8 mouse cellular contexts compared by ENCODE assay signal in genomic region chr16:16201991-16202390, GRCm38 (mm10). TPM values are rescaled to one million over a fixed set of nuclear protein-coding genes. Genes with fewer than 3 reads are reported as not detected.
DNase-seq lines count a peak whose midpoint lies in the region; ATAC-seq and TF ChIP-seq lines count a peak whose summit lies in the region.
"Not testable (repeated sequence)": the region's sequence is repeated elsewhere in the genome, so short reads cannot be mapped to it uniquely, and the experiment has no call there.

No protein-coding gene starts in this region.

- TF ChIP-seq EP300 in liver, postnatal 0 days (IDR thresholded peaks at IDR 0.05; ENCODE audit: low read depth) = not testable (repeated sequence)

- not testable (repeated sequence) for H3K4me2 ChIP-seq in forebrain, embryonic 15.5 days (replicated peaks); hindbrain, embryonic 15.5 days; liver, postnatal 0 days (ENCODE audit: low read depth, low read length); midbrain, postnatal 0 days (ENCODE audit: low read depth, low read length, poor library complexity, severe bottlenecking)

- not testable (repeated sequence) for H3K9ac ChIP-seq in forebrain, embryonic 15.5 days (replicated peaks); hindbrain, embryonic 15.5 days; liver, postnatal 0 days (replicated peaks); midbrain, postnatal 0 days (replicated peaks; ENCODE audit: low read length, poor library complexity, severe bottlenecking)

- TF ChIP-seq CTCF in liver, postnatal 0 days (IDR thresholded peaks at IDR 0.05; ENCODE audit: low read depth) = peak; percentile 76
- peak; percentile 73 for TF ChIP-seq CTCF in midbrain, postnatal 0 days (IDR thresholded peaks at IDR 0.05)

- WGBS in forebrain, embryonic 15.5 days = 39% methylated on average over 8 of the region's 8 CpGs
- 44% methylated on average over 8 of the region's 8 CpGs for WGBS in hindbrain, embryonic 15.5 days
- 39% methylated on average over 8 of the region's 8 CpGs for WGBS in liver, postnatal 0 days (ENCODE audit: insufficient replicate concordance)
- WGBS in midbrain, postnatal 0 days = 46% methylated on average over 8 of the region's 8 CpGs

- H3K4me3 ChIP-seq in forebrain, embryonic 15.5 days; hindbrain, embryonic 15.5 days; liver, postnatal 0 days (ENCODE audit: low read depth, low read length); midbrain, postnatal 0 days (ENCODE audit: low read depth, low read length): not testable (repeated sequence)

- H3K9me3 ChIP-seq in forebrain, embryonic 15.5 days; hindbrain, embryonic 15.5 days; liver, postnatal 0 days (ENCODE audit: low read length); midbrain, postnatal 0 days (ENCODE audit: low read length): not testable (repeated sequence)

- peak; percentile 48 for ATAC-seq in forebrain, embryonic 15.5 days (replicated peaks)
- 0 out of 2 replicates have a peak, but pooled peaks have one; percentile 61 for ATAC-seq in hindbrain, embryonic 15.5 days (ENCODE audit: low FRiP score, low read depth)
- peak; percentile 56 for ATAC-seq in liver, postnatal 0 days
- peak; percentile 65; the same call in 1 of the 2 replicates for ATAC-seq in midbrain, postnatal 0 days (ENCODE audit: low FRiP score)

- H3K27ac ChIP-seq in forebrain, embryonic 15.5 days (replicated peaks); hindbrain, embryonic 15.5 days (replicated peaks); liver, postnatal 0 days (ENCODE audit: low read depth); midbrain, postnatal 0 days (ENCODE audit: low read depth, low read length): not testable (repeated sequence)

- H3K4me1 ChIP-seq in forebrain, embryonic 15.5 days; hindbrain, embryonic 15.5 days (replicated peaks); liver, postnatal 0 days (ENCODE audit: insufficient read depth); midbrain, postnatal 0 days (ENCODE audit: insufficient read depth, low read length): not testable (repeated sequence)

- not testable (repeated sequence) for H3K27me3 ChIP-seq in forebrain, embryonic 15.5 days; hindbrain, embryonic 15.5 days; liver, postnatal 0 days (ENCODE audit: insufficient read depth, low read length); midbrain, postnatal 0 days (ENCODE audit: insufficient read depth, low read length)

- not testable (repeated sequence) for H3K36me3 ChIP-seq in forebrain, embryonic 15.5 days; hindbrain, embryonic 15.5 days; liver, postnatal 0 days (replicated peaks; ENCODE audit: insufficient read depth, low read length); midbrain, postnatal 0 days (ENCODE audit: insufficient read depth, low read length)

- peak; percentile 64 for DNase-seq in Muller cell, postnatal 12 days (ENCODE audit: inconsistent ontology term)
- DNase-seq in cerebellum, adult 9-10 months = peak; percentile 28
- peak; percentile 52 to 56 for DNase-seq in kidney, postnatal 25 days
- peak; percentile 30 for DNase-seq in liver, postnatal 0 days
- peak; percentile 67 for DNase-seq in midbrain, postnatal 0 days (ENCODE audit: low spot score)
- DNase-seq in thymus, postnatal 4 days = peak; percentile 34

RNA-seq across cellular contexts. Expression of gene Pkp2, which starts 11.1 kb away (rescaled TPM):
- polyA plus RNA-seq in forebrain, embryonic 15.5 days (2015; fragmentation: Nextera tagmentation; extraction: Ambion mirVana) = 0.70 and 1.0 TPM in 2 replicates
- polyA plus RNA-seq in hindbrain, embryonic 15.5 days (2015; fragmentation: Nextera tagmentation; extraction: Ambion mirVana) = 1.0 and 1.2 TPM in 2 replicates
- polyA plus RNA-seq in liver, postnatal 0 days (2015; fragmentation: Nextera tagmentation; extraction: Ambion mirVana) = 14.4 and 18.5 TPM in 2 replicates
- 1.9 and 2.9 TPM in 2 replicates for total RNA-seq in midbrain, postnatal 0 days (2014; rRNA removed)
- 0.94 and 1.2 TPM in 2 replicates for polyA plus RNA-seq in midbrain, postnatal 0 days (2015; fragmentation: Nextera tagmentation; extraction: Ambion mirVana)
